Mouse (Mus musculus) thymus, postnatal 25 days (tissue): ENCODE data around the gene Gm33543.

ENCODE experiments used
- DNase-seq: peaks from one replicate; pipeline ENCODE4 v3.0.0; 2022

The Gm33543 gene

DNA sequence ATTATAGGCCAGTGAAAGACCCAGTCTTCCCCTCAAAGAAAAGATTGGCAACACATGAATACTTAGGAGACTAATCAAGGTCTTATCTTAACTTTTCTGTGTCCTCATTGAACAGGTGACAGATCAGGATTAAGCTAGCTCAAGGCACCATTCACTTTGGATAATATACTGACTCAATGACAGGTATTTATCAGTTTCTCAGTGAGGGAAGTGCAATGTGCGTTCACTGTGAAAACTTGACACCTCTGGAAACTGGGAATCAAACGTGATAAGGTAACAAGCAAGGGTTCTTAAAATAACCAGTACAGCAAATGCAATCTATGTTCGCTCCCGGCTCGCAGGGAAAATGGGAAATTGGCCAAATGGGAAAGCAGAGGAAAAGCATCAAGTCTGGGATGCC, 11.8 kb downstream of the Gm33543 start:
- no peak for DNase-seq

DNA sequence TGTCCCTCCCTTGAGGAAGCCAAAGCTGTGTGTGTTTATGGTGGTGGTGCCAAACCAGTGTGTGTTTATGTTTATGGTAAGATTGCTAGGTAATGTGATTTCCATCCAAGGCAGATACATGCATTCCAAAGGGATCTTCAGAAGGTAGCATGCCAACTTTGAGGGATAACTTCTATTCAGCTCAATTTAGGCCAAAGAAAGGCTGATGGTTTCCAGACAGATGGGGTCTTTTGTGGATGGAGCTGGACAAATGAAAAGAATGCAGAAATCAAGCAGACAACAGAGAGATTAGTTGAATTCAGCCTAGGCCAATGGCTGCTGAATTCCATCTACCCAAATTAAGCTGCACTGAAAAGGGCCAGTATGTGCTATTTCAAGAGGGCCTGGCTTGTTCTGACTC, 13.3 kb downstream of the Gm33543 start:
- DNase-seq: no peak

DNA sequence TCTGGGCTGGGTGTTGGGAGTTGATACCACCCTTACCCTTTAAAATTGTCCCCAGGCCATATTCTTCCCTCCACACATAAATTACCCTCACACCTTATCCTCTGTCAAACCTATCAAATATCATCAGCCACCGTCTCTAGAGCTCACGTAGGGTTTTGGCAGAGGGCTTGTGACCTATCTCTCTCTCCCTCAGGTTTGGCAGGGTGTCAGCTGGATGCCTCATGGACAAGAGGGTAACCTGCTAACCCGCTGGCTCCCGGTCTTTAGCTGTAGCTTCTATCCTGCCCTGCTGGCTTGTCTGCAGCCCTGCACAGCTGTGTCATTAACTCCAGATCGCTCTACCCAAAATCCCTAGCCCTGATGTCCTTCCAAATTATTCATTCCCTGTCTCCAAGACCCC, 14.4 kb downstream of the Gm33543 start:
- DNase-seq: no peak

DNA sequence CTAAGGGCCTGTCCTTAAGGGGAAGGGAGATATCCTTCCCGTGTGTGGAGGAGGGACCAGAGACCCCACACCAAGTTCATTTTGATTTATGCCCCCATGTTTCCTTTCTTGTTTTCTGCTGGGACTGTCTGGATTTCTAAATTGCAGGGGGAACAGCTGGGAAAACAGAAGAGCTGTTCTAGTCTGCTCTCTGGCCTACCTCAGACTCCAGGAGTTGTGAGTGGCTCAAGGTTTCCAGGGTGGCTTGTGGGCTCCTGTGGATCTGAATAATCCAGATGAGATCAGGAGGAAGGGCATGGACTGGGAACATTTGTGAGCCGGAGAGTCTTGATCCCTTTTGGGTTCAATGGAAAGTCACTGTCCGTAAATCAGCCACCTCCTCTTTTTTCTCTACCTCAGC, 17.1 kb downstream of the Gm33543 start:
- DNase-seq: no peak

DNA sequence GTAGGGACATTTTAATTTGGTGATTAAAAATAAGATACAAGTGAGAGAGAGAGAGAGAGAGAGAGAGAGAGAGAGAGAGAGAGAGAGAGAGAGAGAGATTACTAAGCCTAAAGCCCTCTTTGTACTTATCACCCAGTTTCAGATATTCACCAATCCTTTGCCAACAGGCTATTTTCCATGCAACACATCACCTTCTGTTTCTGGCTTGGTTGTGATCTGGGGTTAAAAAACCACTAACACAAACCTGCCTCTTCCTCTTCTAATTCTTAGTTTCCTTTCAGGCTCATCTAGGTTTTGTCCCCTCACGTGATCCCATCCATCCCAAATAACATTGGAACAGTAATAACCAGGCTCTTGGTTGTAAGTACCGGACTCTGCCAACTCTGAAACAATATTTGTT, 24.2 kb downstream of the Gm33543 start:
- no peak for DNase-seq

DNA sequence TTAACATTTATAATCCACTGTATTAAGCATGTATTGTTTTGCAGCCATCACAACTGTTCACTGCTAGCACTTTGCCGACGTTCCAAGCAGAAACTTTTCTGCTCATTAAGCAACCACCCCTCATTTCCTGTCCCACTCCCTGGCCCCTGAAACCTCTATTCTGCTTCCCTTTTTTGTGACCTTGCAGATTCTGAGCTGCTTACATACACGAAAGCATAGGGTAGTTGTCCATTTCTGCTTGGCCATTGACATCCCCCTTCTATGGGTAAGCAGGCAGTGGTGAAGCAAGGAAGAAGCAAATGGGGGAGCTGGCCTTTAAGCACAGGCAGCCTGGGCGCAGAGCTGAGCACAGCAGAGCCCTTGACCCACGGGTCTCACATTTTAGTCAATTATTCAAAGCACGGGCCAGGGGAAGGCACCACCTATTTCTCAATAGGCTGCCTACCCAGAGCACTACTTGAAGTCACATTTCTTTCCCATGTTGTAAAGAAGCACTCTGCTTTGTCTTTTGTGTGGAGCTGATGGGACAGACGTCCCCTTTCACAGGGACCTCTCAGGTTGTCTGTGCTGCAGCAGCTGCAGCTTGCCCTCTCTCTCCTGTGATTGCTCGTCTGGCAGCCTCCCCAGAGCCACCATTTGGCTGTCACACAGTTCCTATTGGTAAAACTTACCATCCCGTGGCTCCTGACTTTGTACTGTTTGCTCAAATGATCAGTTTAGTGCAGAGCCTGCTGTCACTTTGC, 25.1 kb downstream of the Gm33543 start:
- no peak for DNase-seq

DNA sequence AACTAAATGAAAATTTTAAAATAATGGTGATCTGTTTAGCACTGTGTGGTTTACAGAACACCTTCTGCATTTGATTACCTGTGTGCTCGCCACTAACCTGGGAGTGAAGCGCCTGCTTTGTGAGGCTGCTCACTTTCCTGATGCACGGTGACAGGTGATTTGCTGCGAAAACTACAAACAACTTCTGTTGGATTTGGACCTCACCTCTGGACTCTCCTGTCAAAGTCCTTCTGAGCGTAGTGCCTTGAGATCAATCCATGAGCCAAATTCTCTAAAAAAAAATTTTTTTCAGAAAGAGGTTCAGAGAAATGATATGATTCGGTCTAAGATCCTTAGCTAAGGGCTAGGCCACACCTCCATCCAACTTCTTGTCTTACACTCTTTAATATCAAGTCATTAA, 28.4 kb downstream of the Gm33543 start:
- no peak for DNase-seq

DNA sequence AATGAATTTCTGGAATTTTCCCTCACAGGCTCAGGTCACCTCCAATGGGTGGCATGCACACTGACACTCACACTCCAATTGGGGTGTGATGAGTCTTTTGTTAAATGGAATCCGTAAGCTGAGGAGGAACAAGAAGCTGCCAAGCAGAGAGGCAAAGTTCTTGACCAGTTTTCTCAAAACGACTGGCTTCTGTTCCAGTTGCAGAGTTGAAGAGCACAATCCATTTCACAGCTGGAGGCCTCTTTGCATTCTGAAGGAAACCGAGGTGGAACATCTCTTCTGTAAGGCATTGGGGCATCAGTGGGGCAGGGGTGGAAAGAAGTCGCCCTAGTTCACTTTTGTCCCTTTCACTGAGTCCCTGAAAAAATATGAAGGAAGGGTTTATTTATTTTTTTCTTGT, 30.9 kb downstream of the Gm33543 start:
- no peak for DNase-seq

DNA sequence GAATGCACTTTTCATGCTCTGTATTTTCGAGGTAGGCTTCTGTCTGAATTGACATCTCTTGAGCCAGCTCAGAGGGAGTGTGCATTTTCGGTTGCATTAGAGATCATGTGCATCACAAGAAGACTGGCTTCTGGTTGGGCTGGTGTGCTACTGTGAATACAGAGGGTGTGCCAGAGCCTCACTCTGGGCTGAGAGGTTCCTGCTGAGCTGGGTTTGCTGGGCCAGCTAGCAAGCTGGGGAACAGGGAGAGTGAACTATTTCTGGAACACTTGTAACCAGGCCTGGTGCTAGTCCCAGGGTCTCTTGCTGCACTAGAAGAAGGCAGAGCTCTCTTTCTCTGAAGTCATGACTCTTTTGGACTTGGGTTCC, 41.3 kb downstream of the Gm33543 start:
- DNase-seq: no peak

DNA sequence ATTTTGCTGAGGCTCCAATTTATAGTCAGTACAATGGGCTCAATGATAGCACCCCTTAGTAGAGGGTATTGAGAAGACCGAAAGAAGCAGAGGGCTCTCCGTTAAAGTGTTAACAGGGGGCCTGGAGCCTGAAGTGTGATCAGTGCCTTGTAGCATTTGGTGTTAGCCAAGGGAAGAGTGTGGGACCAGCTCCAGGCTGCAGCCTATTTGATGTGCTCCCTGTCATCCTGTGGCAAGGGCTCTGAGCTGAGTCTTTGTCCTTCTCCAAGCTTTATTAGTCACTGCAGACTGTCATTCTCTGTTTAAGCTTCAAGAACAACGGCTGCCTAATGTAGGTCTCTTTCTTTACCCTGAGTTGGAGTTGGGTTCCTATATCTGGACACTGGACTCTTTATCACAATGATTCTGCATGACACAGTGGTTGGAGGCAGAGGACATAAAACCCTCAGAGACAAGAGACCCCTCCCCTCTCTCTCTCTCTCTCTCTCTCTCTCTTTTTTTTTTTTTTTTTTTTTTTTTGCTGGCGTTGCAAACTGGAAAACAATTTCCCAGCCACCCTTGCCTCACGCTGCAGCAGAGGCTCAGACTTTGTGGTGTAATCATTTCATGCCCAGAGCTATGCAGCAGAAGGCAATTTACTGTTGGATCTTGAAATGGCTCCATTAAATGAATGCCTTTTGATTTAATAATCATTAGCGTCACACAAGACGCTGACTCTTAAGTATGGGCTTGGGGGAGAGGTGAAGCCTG, 41.9 kb downstream of the Gm33543 start:
- DNase-seq: no peak

DNA sequence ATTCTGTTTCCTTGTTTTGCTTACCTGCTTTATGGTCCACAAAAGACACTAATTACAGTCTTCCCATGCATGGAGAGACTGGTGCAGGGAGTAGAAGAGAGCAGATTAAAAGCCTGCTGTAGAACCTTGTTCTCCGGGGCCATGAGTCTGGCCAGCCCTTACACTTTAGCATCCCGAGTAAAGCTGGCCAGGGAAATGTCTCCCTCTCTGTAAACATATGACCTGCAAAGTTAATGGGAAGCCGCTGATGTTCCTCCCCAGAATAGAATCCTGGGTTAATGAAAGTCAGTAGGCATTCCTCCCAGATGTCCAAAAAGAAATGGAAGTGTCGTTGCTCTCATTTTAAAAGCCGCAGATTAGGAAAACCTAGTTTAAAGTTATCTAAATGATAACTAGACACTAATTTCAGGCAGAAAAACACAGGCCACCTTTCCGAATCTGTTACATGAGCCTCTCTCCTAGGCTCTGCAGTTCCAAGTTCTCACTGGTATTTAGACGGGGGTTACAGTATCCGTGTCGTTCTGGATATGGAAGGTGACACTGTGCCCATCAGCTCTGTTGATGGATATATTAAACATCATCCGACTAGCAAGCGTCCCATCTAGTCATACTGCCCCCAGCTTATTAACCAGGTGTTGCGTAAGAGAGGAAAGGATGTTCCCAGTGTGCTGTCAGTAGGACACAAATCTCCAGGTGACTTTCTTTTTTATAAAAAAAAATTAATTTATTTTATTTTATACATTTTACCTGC, 44.9 kb downstream of the Gm33543 start:
- DNase-seq: no peak

DNA sequence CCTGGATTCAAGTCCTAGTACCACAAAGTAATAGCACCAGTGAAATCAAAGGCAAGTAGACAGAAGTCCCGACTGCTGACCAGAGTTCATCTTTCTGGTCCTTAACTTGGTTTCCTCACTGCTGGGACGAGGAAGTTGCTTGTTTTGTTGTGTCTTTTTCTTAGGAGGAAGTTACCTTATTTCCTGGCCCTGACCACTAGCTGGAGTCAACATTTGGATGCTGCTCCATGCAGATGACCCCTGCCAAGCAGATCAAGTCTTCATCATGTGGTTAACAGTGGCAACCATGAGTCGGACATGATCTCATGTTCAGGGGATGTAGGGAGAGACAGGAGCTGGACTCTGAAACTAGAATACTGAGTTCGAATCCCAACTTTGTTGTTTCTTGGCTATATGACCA, 47.2 kb downstream of the Gm33543 start:
- no peak for DNase-seq

DNA sequence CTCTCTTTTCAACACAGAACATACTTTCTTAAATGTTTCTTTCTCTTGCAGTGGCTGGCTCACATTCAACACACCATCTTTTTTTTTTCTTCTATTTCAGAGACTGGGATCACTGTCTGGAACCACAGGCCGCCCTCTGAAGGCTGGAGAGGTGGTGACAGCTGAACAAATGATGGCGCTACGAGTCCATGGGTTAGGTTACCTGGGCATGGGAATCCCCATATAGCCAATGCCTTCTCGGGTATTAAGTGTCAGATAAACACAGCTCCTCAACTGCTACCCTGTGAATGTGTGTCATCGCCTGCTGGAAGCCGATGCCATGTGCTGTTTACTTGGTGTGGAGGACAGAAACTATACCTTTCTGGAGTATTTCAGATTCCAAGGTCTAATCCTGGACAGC, 48.0 kb downstream of the Gm33543 start:
- no peak for DNase-seq

DNA sequence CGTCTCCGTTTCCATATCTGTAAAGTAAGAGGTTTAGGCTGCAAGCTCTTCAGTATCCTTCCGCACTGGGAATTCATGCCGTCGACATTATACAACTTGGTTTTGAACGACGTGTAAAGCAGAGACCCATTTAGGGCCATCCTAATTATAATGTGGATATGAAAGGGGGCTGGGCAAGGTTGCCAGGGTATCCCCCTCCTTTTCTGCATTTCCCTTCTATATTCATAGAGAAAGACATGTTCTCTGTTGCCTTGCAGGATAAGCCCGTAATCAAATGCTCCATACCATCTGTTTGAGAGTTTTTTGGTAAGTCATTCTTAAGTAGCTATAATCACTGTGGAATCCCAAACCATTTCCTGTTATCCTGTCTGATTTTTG, 51.3 kb downstream of the Gm33543 start:
- no peak for DNase-seq

DNA sequence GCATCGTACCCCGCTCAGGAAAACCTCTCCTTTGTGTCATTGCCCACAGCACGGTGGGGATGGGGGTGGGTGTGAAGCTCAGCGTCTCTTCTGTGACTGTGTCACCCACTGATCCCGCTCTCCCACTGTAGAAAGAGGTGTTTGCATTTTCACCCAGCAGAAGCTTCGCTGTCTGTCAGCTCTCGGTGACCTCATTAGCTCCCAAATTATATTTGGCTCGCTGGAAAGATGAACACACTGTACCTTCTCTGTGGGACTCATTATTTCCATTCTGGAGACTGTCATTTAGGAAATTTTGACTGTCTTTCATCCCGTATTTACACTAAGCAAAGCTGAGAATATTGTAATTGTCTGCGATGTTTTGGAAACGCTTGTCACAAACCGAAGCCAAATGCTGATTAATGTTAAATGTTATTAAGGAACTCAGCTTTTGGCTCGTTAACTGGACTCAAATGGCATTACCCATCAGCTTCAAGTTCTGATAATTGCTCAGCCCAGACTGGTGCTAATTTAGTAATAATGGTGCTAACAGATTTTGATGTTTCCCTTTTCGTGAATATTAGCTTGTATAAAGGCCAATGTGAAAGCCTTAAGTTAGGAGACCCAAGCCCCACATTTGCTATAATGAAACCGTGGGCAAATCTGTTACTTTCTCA, 51.8 kb downstream of the Gm33543 start:
- no peak for DNase-seq

DNA sequence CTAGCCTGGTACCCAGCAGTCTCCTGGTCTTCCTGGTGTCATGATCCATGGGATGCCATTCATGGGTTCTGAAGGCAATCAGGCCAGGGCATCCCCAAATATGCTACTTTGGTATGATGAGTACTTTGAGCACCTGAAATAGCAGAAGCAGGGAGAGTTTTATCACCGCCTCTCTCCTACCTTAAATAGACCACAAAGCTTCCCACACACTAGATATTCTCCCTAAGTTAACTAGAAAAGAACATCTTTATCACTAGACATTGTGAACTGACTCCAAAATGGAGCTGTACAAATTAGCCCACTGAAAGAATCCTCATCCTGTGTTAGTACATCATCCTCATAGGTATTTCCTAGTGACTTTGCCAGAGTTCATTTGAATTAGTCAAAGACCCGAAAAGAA, 55.6 kb downstream of the Gm33543 start:
- DNase-seq: no peak

DNA sequence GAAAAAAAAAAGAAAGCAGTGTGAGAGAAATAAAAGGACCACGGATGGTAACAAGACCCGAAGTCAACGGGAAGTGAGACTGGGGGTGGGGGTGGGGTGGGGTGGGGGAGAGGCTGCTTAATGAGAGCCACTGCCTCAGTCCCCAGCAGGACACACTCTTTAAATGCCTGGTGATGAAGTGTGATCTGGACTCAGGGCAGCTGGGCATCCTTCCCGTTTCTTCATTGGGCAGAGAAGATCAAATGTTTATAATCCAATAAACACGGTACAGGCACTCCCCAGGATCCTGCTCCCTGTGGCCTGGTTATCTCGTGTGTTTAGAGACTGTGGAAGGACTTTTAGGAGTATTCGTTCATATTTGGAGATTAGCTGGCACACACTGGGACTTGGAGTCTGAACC, 57.9 kb downstream of the Gm33543 start:
- no peak for DNase-seq

DNA sequence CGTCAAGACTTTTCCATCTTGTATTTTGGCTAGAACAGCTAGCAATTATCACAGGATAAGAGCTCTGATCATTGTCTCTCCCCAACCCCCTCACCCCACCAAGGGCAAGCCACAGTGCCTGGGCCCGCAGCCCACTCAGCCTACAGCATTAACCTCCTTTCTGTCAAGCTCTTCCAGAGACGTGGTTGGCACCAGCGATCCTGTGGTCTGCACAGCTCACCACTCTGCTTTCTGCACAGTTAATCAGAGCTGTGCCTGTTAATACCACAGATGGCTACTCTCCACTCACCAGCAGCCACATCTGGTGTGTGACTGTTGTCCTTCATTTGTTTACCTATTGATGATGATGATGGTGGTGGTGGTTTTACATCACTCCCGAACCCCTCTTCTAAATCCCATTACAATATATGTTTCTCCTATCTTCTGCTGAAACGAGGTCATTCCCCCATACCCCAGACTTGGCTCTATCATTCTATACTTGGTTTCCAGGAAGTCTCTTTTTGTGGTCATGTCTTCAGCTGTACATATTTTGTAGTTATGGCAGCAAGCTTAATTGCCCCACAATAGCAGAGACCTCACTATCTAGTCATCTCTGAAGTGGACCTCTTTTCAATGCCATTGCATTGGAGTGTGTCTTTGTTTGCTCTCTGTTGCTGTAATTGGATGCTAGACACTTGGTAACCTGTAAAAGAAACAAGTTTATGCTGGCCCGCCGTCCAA, 61.7 kb downstream of the Gm33543 start:
- DNase-seq: no peak

DNA sequence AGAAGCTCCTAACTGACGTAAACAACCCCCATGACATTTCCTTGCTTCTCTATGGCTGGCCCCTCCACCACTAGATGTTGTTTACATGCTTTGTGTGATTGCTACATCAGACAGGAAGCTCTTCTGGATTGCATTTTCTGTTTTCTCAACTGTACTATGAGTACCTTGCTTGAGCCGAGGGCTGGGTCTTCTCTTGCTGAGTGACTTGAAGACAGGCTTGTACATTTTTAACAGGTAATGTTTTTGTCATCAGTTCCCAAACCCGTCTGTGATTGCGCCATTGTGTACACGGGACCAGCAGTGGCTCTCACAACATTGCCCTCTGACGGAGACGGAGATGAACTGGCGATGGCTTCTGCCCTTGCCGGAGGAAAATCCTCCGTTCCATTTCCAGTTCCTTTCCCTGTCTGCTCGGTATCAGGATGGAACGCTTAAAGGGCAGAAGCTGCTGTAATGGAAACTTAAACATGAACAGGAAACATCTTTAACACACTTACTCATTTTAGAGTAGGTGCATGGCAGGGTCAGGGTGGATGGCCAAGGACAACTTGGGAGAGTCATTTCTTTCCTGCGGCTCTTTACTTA, 62.8 kb downstream of the Gm33543 start:
- no peak for DNase-seq

DNA sequence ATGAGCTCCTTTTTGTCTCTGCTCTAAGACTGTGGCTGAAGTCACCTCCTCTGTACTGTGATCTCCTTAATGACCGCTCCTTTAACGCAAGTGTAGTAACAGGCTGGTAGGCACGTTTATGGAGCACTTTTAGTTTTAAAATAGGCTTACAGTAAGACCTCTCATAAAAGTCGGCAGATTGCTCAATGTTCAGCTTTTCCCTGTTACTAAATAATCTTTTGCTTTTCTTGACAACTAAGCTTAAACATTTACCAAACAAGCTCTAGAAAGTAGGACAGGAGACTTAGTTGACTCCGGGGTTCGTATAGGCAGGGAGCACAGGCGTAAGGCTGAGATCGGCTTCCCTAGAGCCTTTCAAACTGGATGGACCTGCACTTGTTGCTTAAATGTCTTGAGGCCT, 64.1 kb downstream of the Gm33543 start:
- DNase-seq: no peak

DNA sequence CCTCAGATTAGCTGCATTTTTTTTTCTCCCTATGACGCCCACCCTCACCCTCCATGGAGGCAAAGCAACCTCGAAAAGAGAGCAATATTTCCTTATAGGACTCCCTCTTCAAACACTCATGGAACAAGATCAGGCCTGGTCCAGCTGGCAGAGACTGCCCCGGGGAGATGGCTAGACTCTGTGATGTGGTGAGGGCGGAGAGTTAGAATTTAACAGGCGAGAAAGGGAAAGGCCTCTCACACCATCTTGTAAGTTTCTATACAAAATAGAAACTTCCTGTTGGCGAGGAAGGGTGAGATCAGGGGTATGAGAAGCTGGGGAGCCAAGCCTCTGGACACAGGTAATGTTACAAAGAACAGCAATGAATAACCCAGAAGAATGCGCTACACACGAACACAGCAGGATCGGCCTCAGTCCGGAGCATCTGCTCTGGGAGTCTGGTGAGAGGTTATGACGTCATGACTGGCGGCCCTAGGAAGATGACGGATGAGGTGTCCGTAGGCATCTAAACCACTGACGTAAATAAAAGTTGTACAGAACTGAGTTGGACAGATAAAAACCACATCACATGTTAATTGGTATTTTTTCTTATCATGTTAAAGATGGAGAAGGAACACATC, 64.9 kb downstream of the Gm33543 start:
- DNase-seq: no peak

DNA sequence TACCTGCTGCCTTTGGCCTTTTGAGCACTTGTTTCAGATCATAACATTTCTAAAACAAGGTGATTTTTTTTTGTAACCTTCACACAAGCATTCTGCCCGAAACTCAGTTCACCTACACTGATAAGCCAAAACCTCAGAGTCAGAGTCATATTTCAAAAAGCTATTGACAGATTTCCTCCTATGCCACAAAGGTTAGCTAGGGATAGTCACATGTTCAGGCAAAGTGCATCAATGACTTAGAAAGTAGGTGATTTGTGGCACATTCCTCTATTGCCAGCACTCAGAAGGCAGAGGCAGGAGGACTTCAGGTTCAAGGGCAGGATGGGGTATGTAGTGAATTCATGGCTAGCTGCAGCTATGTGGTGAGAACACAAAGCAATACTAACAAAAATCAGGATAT, 65.7 kb downstream of the Gm33543 start:
- no peak for DNase-seq
